Mouse (Mus musculus): Measurements from ENCODE around the gene Tes.

GRCm38 (mm10) chr6:17064936-17065790 is at the start of gene Tes:
- no peak for TF ChIP-seq POLR2A (IDR thresholded peaks at IDR 0.05; ENCODE audit: borderline replicate concordance, insufficient read depth, low read length)
- no peak for TF ChIP-seq CTCF (IDR thresholded peaks at IDR 0.05; ENCODE audit: borderline replicate concordance, insufficient read depth, low read depth, low read length)
